Mouse (Mus musculus): Measurements from ENCODE around the gene Ogg1. TPM values are rescaled to one million over a fixed set of nuclear protein-coding genes. Genes with fewer than 3 reads are reported as not detected.
A peak's percentile ranks its signal among the peaks of the same experiment; 100 is the strongest.

The Ogg1 gene
- polyA plus RNA-seq, 1 experiment from 2014 or later: 6.1 TPM

GRCm38 (mm10) chr6:113296046-113296445, 30.7 kb upstream of the Ogg1 start:
- H3K9me3 ChIP-seq (replicated peaks): no peaks in the 10 kb centered on the region
- ATAC-seq (replicated peaks; ENCODE audit: insufficient number of reproducible peaks, insufficient read depth, low FRiP score, low read depth): no peak
- no peak overlapping the region for H3K27ac ChIP-seq
- no peaks in the 10 kb centered on the region for H3K27me3 ChIP-seq
- H3K4me1 ChIP-seq (replicated peaks): no peaks in the 10 kb centered on the region
- H3K4me3 ChIP-seq: no peak overlapping the region
- H3K9ac ChIP-seq: no peak overlapping the region
- no peak overlapping the region for H3K4me2 ChIP-seq
- no peaks in the 10 kb centered on the region for H3K36me3 ChIP-seq
- 63% methylated on average over 2 of the region's 2 CpGs for WGBS

- Histone ChIP-seq H3K27me3 (no peaks in the 10 kb centered on the region), H3K4me1 (replicated peaks) (no peaks in the 10 kb centered on the region), H3K36me3 (no peaks in the 10 kb centered on the region), H3K4me3 (no peak overlapping the region), H3K27ac (no peak overlapping the region), H3K9ac (no peak overlapping the region), H3K9me3 (replicated peaks) (no peaks in the 10 kb centered on the region), H3K4me2 (no peak overlapping the region)
- no peak for ATAC-seq (replicated peaks; ENCODE audit: insufficient number of reproducible peaks, insufficient read depth, low FRiP score, low read depth)
- WGBS: 54% methylated on average over 4 of the region's 4 CpGs
Measured at GRCm38 (mm10) chr6:113296639-113297038, 30.1 kb upstream of the Ogg1 start.

- no peaks in the 10 kb centered on the region for H3K36me3 ChIP-seq
- no peak overlapping the region for H3K4me3 ChIP-seq
- no peak for ATAC-seq (replicated peaks; ENCODE audit: insufficient number of reproducible peaks, insufficient read depth, low FRiP score, low read depth)
- no peak overlapping the region for H3K27ac ChIP-seq
- 80% methylated on average over 5 of the region's 5 CpGs for WGBS
- H3K9me3 ChIP-seq (replicated peaks): no peaks in the 10 kb centered on the region
- 0 out of 2 replicates have a peak, but pooled peaks cover 9% of the 10 kb centered on the region for H3K4me1 ChIP-seq (replicated peaks)
- H3K9ac ChIP-seq: no peak overlapping the region
- H3K27me3 ChIP-seq: peaks cover 3% of the 10 kb centered on the region; the same call in 1 of the 2 replicates
- H3K4me2 ChIP-seq: no peak overlapping the region
Measured at GRCm38 (mm10) chr6:113301350-113301749, 25.4 kb upstream of the Ogg1 start.

- Histone ChIP-seq H3K4me1 (replicated peaks) (0 out of 2 replicates have a peak, but pooled peaks cover 9% of the 10 kb centered on the region), H3K36me3 (no peaks in the 10 kb centered on the region), H3K27me3 (peaks cover 3% of the 10 kb centered on the region; the same call in 1 of the 2 replicates), H3K4me2 (no peak overlapping the region), H3K9me3 (replicated peaks) (no peaks in the 10 kb centered on the region), H3K4me3 (no peak overlapping the region), H3K27ac (no peak overlapping the region), H3K9ac (no peak overlapping the region)
- no peak for ATAC-seq (replicated peaks; ENCODE audit: insufficient number of reproducible peaks, insufficient read depth, low FRiP score, low read depth)
- WGBS: 20% methylated on average over 3 of the region's 3 CpGs
Measured at GRCm38 (mm10) chr6:113302258-113302657, 24.5 kb upstream of the Ogg1 start.

GRCm38 (mm10) chr6:113306322-113306985, 20.3 kb upstream of the Ogg1 start:
- Histone ChIP-seq H3K9me3 (replicated peaks) (no peaks in the 10 kb centered on the region), H3K27me3 (peaks cover 3% of the 10 kb centered on the region; the same call in 1 of the 2 replicates), H3K4me1 (replicated peaks) (peaks cover 33% of the 10 kb centered on the region), H3K36me3 (peaks cover 15% of the 10 kb centered on the region), H3K9ac (peak overlapping the region; percentile 98), H3K4me3 (peak overlapping the region; percentile 100), H3K4me2 (peak overlapping the region; percentile 97), H3K27ac (peak overlapping the region; percentile 99)
- under 1% methylated on average over 50 of the region's 50 CpGs for WGBS
- ATAC-seq (replicated peaks; ENCODE audit: insufficient number of reproducible peaks, insufficient read depth, low FRiP score, low read depth): peak; percentile 98

- peaks cover 15% of the 10 kb centered on the region for H3K36me3 ChIP-seq
- H3K4me1 ChIP-seq (replicated peaks): peaks cover 33% of the 10 kb centered on the region
- 0% methylated on average over 32 of the region's 32 CpGs for WGBS
Measured at GRCm38 (mm10) chr6:113306986-113307349, 19.8 kb upstream of the Ogg1 start, which contains the start of gene Brpf1. Gene Brpf1 (plus strand): TSS chr6:113307137.

GRCm38 (mm10) chr6:113307481-113308121, 19.2 kb upstream of the Ogg1 start:
- Histone ChIP-seq H3K4me2 (peak overlapping the region; percentile 97), H3K36me3 (peaks cover 21% of the 10 kb centered on the region), H3K27me3 (peaks cover 3% of the 10 kb centered on the region; the same call in 1 of the 2 replicates), H3K9me3 (replicated peaks) (no peaks in the 10 kb centered on the region), H3K4me1 (replicated peaks) (peaks cover 36% of the 10 kb centered on the region), H3K4me3 (peak overlapping the region; percentile 100), H3K9ac (peak overlapping the region; percentile 98), H3K27ac (peak overlapping the region; percentile 99)
- no peak for ATAC-seq (replicated peaks; ENCODE audit: insufficient number of reproducible peaks, insufficient read depth, low FRiP score, low read depth)
- under 1% methylated on average over 34 of the region's 34 CpGs for WGBS

More at GRCm38 (mm10) chr6:113306986-113307349, 19.8 kb upstream of the Ogg1 start, which contains the start of gene Brpf1:
- 0 out of 2 replicates have a peak, but pooled peaks have one; percentile 12 for ATAC-seq (replicated peaks; ENCODE audit: insufficient number of reproducible peaks, insufficient read depth, low FRiP score, low read depth)
- H3K9ac ChIP-seq: peak within 1 kb of the TSS; percentile 98
- peak within 1 kb of the TSS; percentile 97 for H3K4me2 ChIP-seq
- no peaks in the 10 kb centered on the region for H3K9me3 ChIP-seq (replicated peaks)
- peak within 1 kb of the TSS; percentile 99 for H3K27ac ChIP-seq
- peaks cover 3% of the 10 kb centered on the region; the same call in 1 of the 2 replicates for H3K27me3 ChIP-seq
- H3K4me3 ChIP-seq: peak within 1 kb of the TSS; percentile 100

- Histone ChIP-seq H3K4me2 (peak overlapping the region; percentile 97), H3K36me3 (peaks cover 23% of the 10 kb centered on the region), H3K27ac (peak overlapping the region; percentile 99), H3K4me1 (replicated peaks) (peaks cover 39% of the 10 kb centered on the region), H3K9ac (peak overlapping the region; percentile 98), H3K9me3 (replicated peaks) (no peaks in the 10 kb centered on the region), H3K27me3 (peaks cover 3% of the 10 kb centered on the region; the same call in 1 of the 2 replicates), H3K4me3 (peak overlapping the region; percentile 100)
- no peak for ATAC-seq (replicated peaks; ENCODE audit: insufficient number of reproducible peaks, insufficient read depth, low FRiP score, low read depth)
- WGBS: 32% methylated on average over 5 of the region's 5 CpGs
Measured at GRCm38 (mm10) chr6:113308141-113308540, 18.6 kb upstream of the Ogg1 start.

- ATAC-seq (replicated peaks; ENCODE audit: insufficient number of reproducible peaks, insufficient read depth, low FRiP score, low read depth): no peak
- H3K9ac ChIP-seq: no peak overlapping the region
- no peak overlapping the region for H3K4me2 ChIP-seq
- no peaks in the 10 kb centered on the region for H3K9me3 ChIP-seq (replicated peaks)
- peaks cover 20% of the 10 kb centered on the region for H3K4me1 ChIP-seq (replicated peaks)
- no peak overlapping the region for H3K4me3 ChIP-seq
- no peaks in the 10 kb centered on the region for H3K27me3 ChIP-seq
- WGBS: 92% methylated on average over 3 of the region's 3 CpGs
- no peak overlapping the region for H3K27ac ChIP-seq
- H3K36me3 ChIP-seq: peaks cover 83% of the 10 kb centered on the region
Measured at GRCm38 (mm10) chr6:113315972-113316371, 10.8 kb upstream of the Ogg1 start.

GRCm38 (mm10) chr6:113329396-113329795, 2.6 kb downstream of the Ogg1 start:
- Histone ChIP-seq H3K27ac (no peak overlapping the region), H3K4me1 (replicated peaks) (peaks cover 25% of the 10 kb centered on the region), H3K4me3 (no peak overlapping the region), H3K9me3 (replicated peaks) (no peaks in the 10 kb centered on the region), H3K27me3 (no peaks in the 10 kb centered on the region), H3K4me2 (no peak overlapping the region), H3K9ac (no peak overlapping the region), H3K36me3 (peaks cover 7% of the 10 kb centered on the region)
- WGBS: 94% methylated on average over 1 of the region's 1 CpGs
- no peak for ATAC-seq (replicated peaks; ENCODE audit: insufficient number of reproducible peaks, insufficient read depth, low FRiP score, low read depth)

GRCm38 (mm10) chr6:113330547-113330946, 3.8 kb downstream of the Ogg1 start:
- Histone ChIP-seq H3K27me3 (no peaks in the 10 kb centered on the region), H3K9ac (no peak overlapping the region), H3K9me3 (replicated peaks) (no peaks in the 10 kb centered on the region), H3K27ac (no peak overlapping the region), H3K36me3 (peaks cover 17% of the 10 kb centered on the region), H3K4me2 (no peak overlapping the region), H3K4me1 (replicated peaks) (peaks cover 23% of the 10 kb centered on the region), H3K4me3 (no peak overlapping the region)
- 50% methylated on average over 2 of the region's 2 CpGs for WGBS
- ATAC-seq (replicated peaks; ENCODE audit: insufficient number of reproducible peaks, insufficient read depth, low FRiP score, low read depth): no peak
